Mouse (Mus musculus) urinary bladder, postnatal 14 days (tissue): ENCODE measurements at regions not wholly inside any gene's neighbourhood (a gene's known extent, or its start where the extent isn't known, plus 50 kb on each side); places are given as distances from the start of the nearest gene placed in this dataset.

Experiments used
- DNase-seq: peaks from one replicate; pipeline ENCODE4 v3.0.0; 2021; ENCODE audit warnings: low spot score

GRCm38 (mm10) chr8:87270525-87271187, 201.8 kb downstream of the Cbln1 start:
- no peak for DNase-seq

DNA sequence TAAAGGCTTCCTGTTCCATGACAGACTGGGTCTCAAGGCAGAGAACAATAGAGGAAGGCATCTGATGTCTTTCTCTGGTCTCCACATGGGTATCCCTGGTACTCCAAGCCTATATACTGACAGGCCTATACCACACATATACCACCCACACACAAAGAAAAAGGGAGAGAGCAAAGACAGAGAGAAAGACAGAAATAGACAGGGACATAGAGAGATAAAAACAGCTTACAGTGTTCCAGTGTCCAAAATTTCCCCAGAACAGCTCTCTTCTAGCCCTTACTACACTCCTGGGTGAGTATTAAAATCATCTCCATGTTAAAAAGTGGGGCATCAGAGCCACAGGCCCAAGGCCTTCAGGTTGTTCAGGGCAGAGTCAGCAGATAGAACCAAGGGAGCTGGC, 204.2 kb downstream of the Cbln1 start:
- no peak for DNase-seq

DNA sequence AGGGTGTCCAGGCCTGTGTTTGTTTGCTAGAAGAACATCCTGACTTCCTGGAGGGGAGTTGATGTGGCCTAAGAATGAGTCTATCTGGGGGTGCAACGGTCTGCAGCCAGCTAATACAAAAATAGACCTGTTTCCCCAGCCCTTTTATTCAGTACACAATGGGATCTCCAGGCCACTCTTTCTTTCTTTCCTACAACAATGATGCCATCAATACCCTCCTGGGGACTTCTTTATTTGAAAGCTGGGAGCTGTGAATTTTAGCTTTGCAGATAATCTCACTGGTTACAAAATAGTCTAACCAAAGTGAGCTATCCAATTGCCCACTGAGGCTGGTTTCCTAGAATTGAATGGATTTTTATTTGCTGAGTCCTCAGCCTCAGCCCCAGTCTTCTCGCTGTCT, 207.4 kb downstream of the Cbln1 start:
- no peak for DNase-seq

- no peak for DNase-seq
These were observed 212.1 kb downstream of the Cbln1 start for GRCm38 (mm10) chr8:87260305-87260704.

DNA sequence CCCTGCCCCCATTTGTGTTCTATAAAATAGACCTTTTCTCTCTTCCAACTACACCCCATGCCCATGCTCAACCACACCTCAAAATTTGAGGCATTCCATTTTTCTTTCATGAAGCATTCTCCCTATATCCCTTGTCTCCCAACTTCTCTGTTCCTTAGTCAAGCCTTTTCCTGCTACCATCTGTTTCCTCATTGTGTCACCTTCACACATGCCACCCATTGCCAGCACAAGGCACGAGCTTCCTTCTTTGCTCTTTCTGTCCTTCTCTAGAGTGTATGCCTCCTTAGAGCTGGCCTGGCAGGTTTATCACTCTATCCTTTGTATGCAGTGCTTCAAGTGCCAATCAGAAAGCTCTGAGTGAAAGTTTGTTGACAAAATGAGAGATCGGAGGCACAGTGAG, 229.7 kb downstream of the Cbln1 start:
- no peak for DNase-seq

- no peak for DNase-seq
These were observed 235.2 kb downstream of the Cbln1 start for GRCm38 (mm10) chr8:87237181-87237580.

GRCm38 (mm10) chr8:87236438-87236837, 236.0 kb downstream of the Cbln1 start:
- no peak for DNase-seq

GRCm38 (mm10) chr8:87235341-87236075, 236.9 kb downstream of the Cbln1 start:
- no peak for DNase-seq

DNA sequence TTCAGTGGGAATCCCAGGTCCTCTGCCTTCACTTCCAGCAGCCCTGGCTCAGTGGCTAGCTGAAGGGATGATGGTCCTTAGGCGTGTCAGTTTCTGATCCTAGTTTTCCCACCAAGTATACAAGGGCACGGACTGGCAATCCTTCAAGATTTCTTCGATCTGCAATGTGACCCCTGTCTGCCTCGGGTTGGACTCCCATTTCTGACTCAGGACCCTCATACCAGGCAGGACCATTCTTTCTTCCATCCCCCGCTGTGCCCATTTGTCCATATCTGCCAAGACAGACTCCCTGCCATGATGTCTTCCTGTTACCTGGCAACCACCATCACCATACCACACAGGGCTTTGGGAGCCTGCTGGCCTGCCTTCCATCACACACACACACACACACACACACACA, 238.1 kb downstream of the Cbln1 start:
- no peak for DNase-seq

GRCm38 (mm10) chr8:87233805-87234331, 238.5 kb downstream of the Cbln1 start:
- DNase-seq, result no peak

- no peak for DNase-seq
These were observed 240.6 kb downstream of the Cbln1 start for GRCm38 (mm10) chr8:87231762-87232161.

- no peak for DNase-seq
These were observed 242.3 kb downstream of the Cbln1 start for GRCm38 (mm10) chr8:87230096-87230495.

DNA sequence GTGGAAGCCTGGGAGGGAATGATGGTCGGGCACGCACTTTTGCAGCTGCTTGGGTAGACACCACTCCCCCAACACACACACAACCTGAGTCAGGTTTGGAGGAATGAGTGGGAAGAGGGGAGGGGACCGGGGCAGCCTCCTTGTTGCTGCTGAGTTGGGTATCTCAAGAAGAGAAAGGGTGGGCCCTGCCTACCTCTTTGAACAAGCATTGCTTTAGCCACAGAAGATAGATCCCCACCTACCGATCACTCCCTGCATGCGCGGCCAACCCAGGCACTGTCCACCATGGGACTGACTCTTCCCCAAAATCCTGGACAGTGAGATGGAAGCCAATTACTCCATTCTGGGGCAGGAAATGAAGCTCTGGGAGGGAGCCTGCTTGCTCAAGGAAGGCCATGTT, 243.2 kb downstream of the Cbln1 start:
- no peak for DNase-seq

GRCm38 (mm10) chr8:87228777-87229176, 243.6 kb downstream of the Cbln1 start:
- DNase-seq, result no peak

DNA sequence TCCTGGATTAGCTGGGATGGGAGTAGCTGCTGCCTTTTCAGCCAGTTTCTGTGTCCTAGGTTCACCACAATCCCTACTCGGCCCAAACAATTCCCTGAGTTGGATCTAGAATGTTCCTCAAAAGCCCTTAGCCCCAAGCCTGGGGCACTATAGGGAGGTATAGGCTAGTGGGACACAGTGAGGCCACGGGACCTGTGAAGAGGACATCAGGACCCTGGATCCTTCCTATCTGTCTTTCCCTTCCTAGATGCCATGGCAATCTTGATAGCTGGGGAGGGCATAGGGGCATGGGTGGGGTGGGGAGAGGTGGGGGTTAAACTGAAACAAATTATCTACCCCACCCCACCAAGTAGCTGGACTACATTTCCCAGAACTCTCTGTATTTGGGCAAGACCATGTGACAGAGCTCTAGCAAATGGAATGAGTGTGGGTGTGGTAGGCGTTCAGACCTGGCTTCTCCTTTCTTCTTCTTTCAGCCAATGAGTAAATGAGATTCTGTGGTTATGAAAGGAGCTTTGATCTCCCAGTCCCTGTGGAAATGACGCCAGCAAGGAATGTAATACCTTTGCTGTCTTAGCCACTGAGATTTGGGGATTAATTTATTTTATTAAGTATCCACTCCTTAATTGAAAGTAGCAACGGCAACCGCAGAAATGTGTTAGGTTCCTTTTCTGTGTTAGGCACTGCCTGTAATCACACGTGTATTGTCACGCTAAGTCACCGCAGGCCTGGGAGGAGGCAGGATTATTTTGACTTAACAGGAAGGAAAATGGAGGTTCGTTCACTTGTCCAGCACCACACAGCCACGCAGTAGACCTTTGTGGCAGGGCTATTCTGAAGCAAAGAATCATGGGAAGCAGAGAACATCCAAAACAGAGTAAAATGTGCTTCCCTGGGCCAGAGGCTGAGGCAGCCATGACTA, 246.6 kb downstream of the Cbln1 start:
- no peak for DNase-seq

GRCm38 (mm10) chr8:87220581-87220980, 251.8 kb downstream of the Cbln1 start:
- no peak for DNase-seq

DNA sequence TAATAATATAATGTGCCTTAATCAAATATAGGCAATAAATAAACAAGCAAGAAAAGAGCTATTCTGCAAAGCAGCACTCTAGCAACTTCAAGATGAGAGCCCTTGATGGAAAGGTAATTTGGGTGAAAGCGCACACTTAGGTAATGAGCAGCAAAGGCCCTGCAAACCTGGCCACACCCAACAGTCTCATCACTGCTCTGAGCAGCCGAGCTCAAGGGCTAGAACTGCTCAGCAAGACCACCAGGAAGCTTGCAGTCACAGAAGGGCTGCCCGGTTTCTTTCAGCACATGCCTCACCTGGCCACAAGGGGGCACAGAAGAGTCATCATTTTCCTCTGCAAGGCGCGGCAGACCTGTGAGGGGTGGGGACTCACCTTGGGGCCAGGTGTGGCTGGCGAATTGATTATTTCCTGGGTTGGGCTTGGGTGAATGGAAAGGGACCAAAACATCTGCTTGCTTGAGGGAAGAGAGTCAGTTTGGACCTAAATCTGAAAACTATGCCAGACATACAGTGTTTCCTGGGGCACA, 253.4 kb downstream of the Cbln1 start:
- peak; percentile 41 for DNase-seq

- no peak for DNase-seq
These were observed 257.4 kb downstream of the Cbln1 start for GRCm38 (mm10) chr8:87214962-87215361.

- DNase-seq, result no peak
These were observed 261.9 kb downstream of the Cbln1 start for GRCm38 (mm10) chr8:87210546-87210945.

DNA sequence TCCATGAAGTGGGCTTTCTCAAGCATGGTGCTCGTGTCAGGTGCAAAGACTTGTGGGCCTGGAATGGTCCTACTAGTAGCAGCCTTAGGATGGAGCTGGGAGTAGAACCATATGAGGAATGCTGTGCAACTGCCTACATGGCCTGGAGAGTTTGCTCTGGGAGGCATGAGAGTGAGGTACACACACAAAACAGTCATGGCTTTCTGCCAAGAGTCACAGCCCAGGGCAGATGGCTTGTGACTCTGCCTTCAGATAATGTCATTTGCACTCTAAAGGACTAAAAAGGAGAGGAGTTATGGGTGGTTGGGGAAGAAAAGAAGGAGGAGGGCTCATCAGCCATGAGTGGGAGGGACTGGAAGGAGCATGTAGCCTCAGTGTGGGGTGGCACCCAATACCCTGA, 263.1 kb downstream of the Cbln1 start:
- no peak for DNase-seq

- DNase-seq, result no peak
These were observed 264.4 kb downstream of the Cbln1 start for GRCm38 (mm10) chr8:87208036-87208435.

- DNase-seq, result no peak
These were observed 269.7 kb downstream of the Cbln1 start for GRCm38 (mm10) chr8:87202639-87203160.
